Mouse (Mus musculus) lung, postnatal 0 days (tissue): ENCODE measurements around the gene Celf2. TPM values are rescaled to one million over a fixed set of nuclear protein-coding genes. Genes with fewer than 3 reads are reported as not detected.
A peak's percentile ranks its signal among the peaks of the same experiment; 100 is the strongest.

Source experiments
- ATAC-seq: fragments of 200-750 bp; cut with Nextera tagmentation; 2 replicates; pipeline ENCODE4 v1.8.0; 2017; ENCODE audit warnings: moderate library complexity
- DNase-seq: peaks from one replicate; pipeline ENCODE4 v3.0.0-alpha.2; 2016; ENCODE audit warnings: low spot score
- H3K27ac ChIP-seq: fragments of 300-500 bp; sonication (generic); 2 replicates; pipeline ENCODE4 v1.5.1; 2014; ENCODE audit warnings: antibody characterized with exemption, mild to moderate bottlenecking, low read length, mixed read lengths
- H3K27me3 ChIP-seq: fragments of 300-500 bp; sonication (generic); replicated peaks from 2 replicates; pipeline ENCODE4 v1.6.1; 2014; ENCODE audit warnings: low read length, mixed read lengths; ENCODE audit not compliant: insufficient read depth
- H3K36me3 ChIP-seq: fragments of 300-500 bp; sonication (generic); 2 replicates; pipeline ENCODE4 v1.6.1; 2014; ENCODE audit warnings: low read length, mixed read lengths; ENCODE audit not compliant: insufficient read depth
- H3K4me1 ChIP-seq: fragments of 300-500 bp; sonication (generic); 2 replicates; pipeline ENCODE4 v1.6.1; 2014; ENCODE audit warnings: antibody characterized with exemption, low read depth, low read length, mixed read lengths; ENCODE audit not compliant: insufficient read depth
- H3K4me2 ChIP-seq: fragments of 300-500 bp; sonication (generic); replicated peaks from 2 replicates; pipeline ENCODE4 v1.6.1; 2014; ENCODE audit warnings: low read depth, mild to moderate bottlenecking, low read length, moderate library complexity, mixed read lengths
- H3K4me3 ChIP-seq: fragments of 300-500 bp; sonication (generic); 2 replicates; pipeline ENCODE4 v1.5.1; 2014; ENCODE audit warnings: low read depth, low read length
- H3K9ac ChIP-seq: fragments of 300-500 bp; sonication (generic); replicated peaks from 2 replicates; pipeline ENCODE4 v1.6.1; 2014; ENCODE audit warnings: low read depth, mild to moderate bottlenecking
- H3K9me3 ChIP-seq: fragments of 300-500 bp; sonication (generic); 2 replicates; pipeline ENCODE4 v1.6.1; 2016; ENCODE audit warnings: low read length, mixed read lengths
- CTCF ChIP-seq: IDR thresholded peaks from 2 replicates; pipeline ENCODE4 v1.5.1; 2016; ENCODE audit warnings: antibody characterized with exemption, mild to moderate bottlenecking
- EP300 ChIP-seq: IDR thresholded peaks from 2 replicates; pipeline ENCODE4 v1.6.1; 2016; ENCODE audit warnings: antibody characterized with exemption, mild to moderate bottlenecking, control low read depth
- WGBS: fragments of 180-500 bp; shearing (Covaris S2); extraction: QIAGEN DNeasy Blood & Tissue Kit; methylation state at CpG from one replicate; pipeline ENCODE4 v1.1.7; 2014; 5-methylcytosine and 5-hydroxymethylcytosine counted together
- polyA plus RNA-seq: library from polyadenylated mRNA; unstranded; fragments of >200 nt; fragmentation: Nextera tagmentation; extraction: Ambion mirVana; gene quantifications from 2 replicates; pipeline ENCODE4 v1.2.1, GENCODE M21; 2015

The Celf2 gene
- polyA plus RNA-seq, 1 experiment from 2014 or later, result 49.6 TPM

DNA sequence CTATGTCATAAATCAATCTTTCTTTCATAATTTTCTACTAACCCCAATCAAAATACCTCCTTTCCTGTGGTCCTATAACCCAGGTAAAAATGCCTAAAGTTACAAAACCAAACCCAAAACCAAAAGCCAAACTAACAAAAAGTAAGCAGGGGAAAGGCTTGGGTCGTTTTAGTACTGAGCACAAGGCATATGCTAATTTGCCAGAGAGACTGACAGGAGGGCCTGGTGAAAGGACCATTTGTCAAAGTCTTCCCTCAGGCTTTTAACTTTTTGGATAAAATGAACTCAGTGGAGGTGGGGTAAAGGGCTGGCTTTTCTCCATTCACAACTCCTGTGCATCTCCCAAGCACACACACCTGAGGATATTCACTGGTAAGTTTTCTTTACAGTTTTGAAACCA, 463.2 kb downstream of the Celf2 start:
- H3K36me3 ChIP-seq, result no peaks in the 10 kb centered on the region
- no peak overlapping the region for H3K9ac ChIP-seq
- no peak overlapping the region for H3K27ac ChIP-seq
- no peaks in the 10 kb centered on the region for H3K9me3 ChIP-seq
- H3K4me1 ChIP-seq, result no peaks in the 10 kb centered on the region
- H3K27me3 ChIP-seq, result no peaks in the 10 kb centered on the region
- no peak for ATAC-seq
- no peak for DNase-seq
- H3K4me3 ChIP-seq, result no peak overlapping the region
- 18% methylated on average over 1 of the region's 1 CpGs for WGBS
- TF ChIP-seq EP300 (no peak), CTCF (no peak)
- no peak overlapping the region for H3K4me2 ChIP-seq

DNA sequence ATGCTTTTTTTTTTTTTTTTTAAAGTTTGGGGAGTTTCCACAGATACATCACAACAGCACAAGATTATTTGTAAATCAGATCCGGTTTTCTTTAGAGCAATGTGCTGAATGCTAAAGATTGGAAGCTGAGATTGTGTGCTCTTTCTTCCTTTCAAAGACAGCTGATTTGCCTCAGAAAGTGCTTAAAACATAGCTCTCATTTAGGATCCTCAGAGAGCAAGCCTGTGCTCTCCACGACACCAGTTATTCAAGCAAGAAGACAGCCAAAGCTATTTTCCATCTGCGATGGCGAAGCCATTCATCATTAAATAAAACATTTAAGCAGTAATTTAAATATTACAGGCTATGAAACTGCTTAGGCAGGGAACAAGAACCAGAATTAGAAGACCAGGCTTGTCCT, 463.8 kb downstream of the Celf2 start:
- TF ChIP-seq EP300 (no peak; the same call in 1 of the 2 replicates), CTCF (no peak)

DNA sequence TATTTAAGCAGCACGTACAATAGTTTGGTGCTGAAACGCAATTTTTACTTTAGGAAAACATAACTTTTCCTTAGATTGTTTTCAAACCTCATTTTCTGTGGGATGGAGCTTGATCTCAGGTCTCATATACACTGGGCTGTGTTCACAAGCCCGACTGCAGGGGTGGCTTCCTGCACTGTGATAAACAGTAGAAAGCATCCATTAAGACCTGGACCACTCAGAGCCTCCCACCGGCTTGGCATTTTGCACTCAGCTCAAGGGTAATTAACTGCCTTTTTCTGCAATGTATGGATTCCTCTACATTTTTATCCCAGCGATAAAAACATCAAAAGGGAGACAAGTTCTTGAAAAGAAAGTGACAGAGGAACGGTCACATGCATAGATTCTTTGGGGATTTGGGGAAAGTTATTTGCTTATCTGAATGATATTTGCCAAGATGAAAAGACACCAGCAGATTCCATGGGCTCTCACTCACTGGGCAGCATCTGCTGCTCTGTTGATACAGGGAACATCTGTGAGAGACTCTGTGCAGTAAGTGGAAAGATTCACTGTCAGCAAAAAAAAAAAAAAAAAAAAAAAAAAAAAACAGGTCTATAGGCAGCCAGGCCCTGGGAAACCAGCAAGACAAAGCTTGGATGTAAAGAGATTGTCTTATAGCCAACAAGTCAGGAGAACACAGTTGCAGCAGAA, 465.4 kb downstream of the Celf2 start:
- 38% methylated on average over 6 of the region's 6 CpGs for WGBS

More for the DNA sequence above, 463.8 kb downstream of the Celf2 start:
- H3K27me3 ChIP-seq, result no peaks in the 10 kb centered on the region
- no peak overlapping the region for H3K27ac ChIP-seq
- no peak overlapping the region for H3K4me2 ChIP-seq
- H3K36me3 ChIP-seq, result no peaks in the 10 kb centered on the region
- H3K4me1 ChIP-seq, result no peaks in the 10 kb centered on the region
- DNase-seq, result peak; percentile 59
- H3K9me3 ChIP-seq, result no peaks in the 10 kb centered on the region
- 53% methylated on average over 4 of the region's 4 CpGs for WGBS
- no peak overlapping the region for H3K4me3 ChIP-seq
- H3K9ac ChIP-seq, result no peak overlapping the region
- peak; percentile 33; the same call in 1 of the 2 replicates for ATAC-seq

DNA sequence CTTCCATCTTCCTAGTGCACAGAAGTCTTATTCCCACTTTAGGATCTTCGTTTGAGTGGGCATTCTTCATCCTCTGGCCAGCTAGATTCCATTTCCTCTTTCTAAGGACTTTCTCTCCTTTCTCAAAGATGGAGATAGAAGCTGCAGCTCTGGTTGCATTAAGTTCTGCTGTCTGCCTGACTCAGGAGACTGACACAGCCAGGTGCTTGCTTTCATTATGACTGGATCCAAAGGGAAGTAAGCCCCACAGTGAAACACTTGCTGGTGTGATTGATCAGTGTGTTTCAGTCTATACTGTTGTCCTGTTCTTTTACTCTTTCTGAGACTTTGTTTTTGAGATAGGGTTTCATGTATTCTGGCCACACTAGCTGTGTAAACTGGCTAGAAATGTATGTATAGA, 468.4 kb downstream of the Celf2 start:
- ATAC-seq (no peak), DNase-seq (no peak)
- no peak overlapping the region for H3K4me3 ChIP-seq
- no peaks in the 10 kb centered on the region for H3K4me1 ChIP-seq
- no peak for TF ChIP-seq EP300
- TF ChIP-seq CTCF, result no peak
- WGBS, result 59% methylated on average over 1 of the region's 1 CpGs
- H3K27ac ChIP-seq, result no peak overlapping the region
- no peaks in the 10 kb centered on the region for H3K36me3 ChIP-seq
- no peak overlapping the region for H3K9ac ChIP-seq
- no peaks in the 10 kb centered on the region for H3K27me3 ChIP-seq
- H3K4me2 ChIP-seq, result no peak overlapping the region
- H3K9me3 ChIP-seq, result no peaks in the 10 kb centered on the region

More for the DNA sequence above, 465.4 kb downstream of the Celf2 start:
- H3K36me3 ChIP-seq, result no peaks in the 10 kb centered on the region
- no peaks in the 10 kb centered on the region for H3K27me3 ChIP-seq
- no peak for DNase-seq
- ATAC-seq, result no peak
- no peak overlapping the region for H3K4me3 ChIP-seq
- no peak overlapping the region for H3K9ac ChIP-seq
- H3K9me3 ChIP-seq, result no peaks in the 10 kb centered on the region
- no peak for TF ChIP-seq CTCF
- no peak for TF ChIP-seq EP300
- H3K4me1 ChIP-seq, result no peaks in the 10 kb centered on the region
- H3K27ac ChIP-seq, result no peak overlapping the region
- no peak overlapping the region for H3K4me2 ChIP-seq

DNA sequence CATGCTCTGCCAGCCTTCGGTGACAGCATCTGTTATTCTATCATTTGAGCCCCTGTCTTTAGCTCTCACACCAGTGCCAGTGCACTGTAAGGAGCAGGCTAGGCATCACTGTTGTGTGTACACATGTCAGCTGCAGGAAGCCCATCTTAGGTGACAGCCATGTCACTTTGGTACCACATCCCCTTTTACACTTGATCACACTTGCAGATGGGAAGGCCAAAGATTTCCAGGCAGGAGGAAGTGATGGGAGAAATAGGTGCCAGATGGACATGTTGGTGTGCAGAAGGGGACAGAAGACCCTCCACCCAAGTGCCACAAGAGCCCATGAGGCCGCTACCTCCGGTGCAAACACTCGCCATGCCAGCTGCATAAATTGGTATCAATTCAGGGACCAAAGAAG, 470.4 kb downstream of the Celf2 start:
- Histone ChIP-seq H3K27ac (no peak overlapping the region), H3K27me3 (no peaks in the 10 kb centered on the region), H3K36me3 (no peaks in the 10 kb centered on the region), H3K4me3 (no peak overlapping the region), H3K9me3 (no peaks in the 10 kb centered on the region), H3K9ac (no peak overlapping the region), H3K4me1 (no peaks in the 10 kb centered on the region), H3K4me2 (no peak overlapping the region)
- DNase-seq (no peak), ATAC-seq (no peak)
- no peak for TF ChIP-seq EP300
- no peak for TF ChIP-seq CTCF
- WGBS, result 94% methylated on average over 4 of the region's 4 CpGs

DNA sequence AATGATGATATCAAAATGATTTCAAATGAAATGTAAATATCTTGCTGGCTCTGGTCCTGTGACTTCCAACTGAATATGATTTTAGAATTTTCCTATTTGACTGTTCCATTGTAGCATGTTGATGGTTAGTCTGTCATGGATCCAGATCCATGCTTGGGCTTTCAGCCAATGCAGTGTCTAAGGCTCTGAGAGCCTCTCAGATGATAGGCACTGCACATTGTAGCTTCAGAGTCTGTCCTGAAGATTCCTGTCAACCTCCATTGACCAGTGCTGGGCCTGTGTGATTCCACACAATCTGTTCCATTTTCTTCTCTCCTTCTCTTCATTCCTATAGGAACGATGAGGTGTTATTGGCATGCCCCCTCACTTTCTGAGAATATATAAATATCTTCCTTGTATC, 478.0 kb downstream of the Celf2 start:
- WGBS, result 26% methylated on average over 1 of the region's 1 CpGs

More for the DNA sequence above, 478.0 kb downstream of the Celf2 start:
- Histone ChIP-seq H3K36me3 (no peaks in the 10 kb centered on the region), H3K9ac (no peak overlapping the region), H3K9me3 (no peaks in the 10 kb centered on the region), H3K27ac (no peak overlapping the region), H3K4me1 (no peaks in the 10 kb centered on the region), H3K4me3 (no peak overlapping the region), H3K27me3 (no peaks in the 10 kb centered on the region), H3K4me2 (no peak overlapping the region)
- peak; percentile 11; the same call in 1 of the 2 replicates for ATAC-seq
- TF ChIP-seq CTCF (no peak), EP300 (no peak)
- no peak for DNase-seq
